Mouse (Mus musculus): ENCODE results near the gene Amotl2.
A peak's percentile ranks its signal among the peaks of the same experiment; 100 is the strongest.

GRCm38 (mm10) chr9:102779493-102779892, 63.0 kb downstream of the Amotl2 start:
- TF ChIP-seq CTCF (IDR thresholded peaks at IDR 0.05; ENCODE audit: low read depth) (peak; percentile 93), EP300 (IDR thresholded peaks at IDR 0.05; ENCODE audit: low read depth) (peak; percentile 48)

All from liver, postnatal 0 days (tissue).